Mouse (Mus musculus) adrenal gland, adult 18-20 months (tissue): ENCODE measurements around the gene Rab28. TPM values are rescaled to one million over a fixed set of nuclear protein-coding genes. Genes with fewer than 3 reads are reported as not detected.
"Not testable (repeated sequence)": the region's sequence is repeated elsewhere in the genome, so short reads cannot be mapped to it uniquely, and the experiment has no call there.

Experiments
- DNase-seq, 2 experiments: peaks; one replicate each; pipeline ENCODE4 v3.0.0; 2021 to 2022; ENCODE audit warnings: low spot score in 2 of 2
- long read RNA-seq, 2 experiments: library from polyadenylated mRNA; stranded (forward); transcript quantifications; one replicate each; pipeline ENCODE4 v2.0.0; 2021
- total RNA-seq, 2 experiments: library from RNA; stranded (reverse); gene quantifications; 1 replicate in 1 of 2; 2 replicates in 1 of 2; pipeline ENCODE4 v1.2.3; 2021

The Rab28 gene
- 10 to 100 TPM; 50.6 to 53.8 TPM for total RNA-seq
- long read RNA-seq, experiment 1, transcript Rab28-201 (7 exons, 1,635 nt) = major isoform, 53 of 67 reads
- long read RNA-seq, experiment 1, transcript Rab28-203 (8 exons, 1,697 nt) = minor isoform, 10 of 67 reads
- long read RNA-seq, experiment 1, partial matches to known transcripts = 1 of 67 reads
- long read RNA-seq, experiment 1, other reads (novel, unspliced or antisense) = 3 of 67 reads
- long read RNA-seq, experiment 2, transcript Rab28-201 (7 exons, 1,635 nt) = major isoform, 183 of 210 reads
- long read RNA-seq, experiment 2, partial matches to known transcripts = 6 of 210 reads
- long read RNA-seq, experiment 2, other reads (novel, unspliced or antisense) = 16 of 210 reads

GRCm38 (mm10) chr5:41708051-41708630 lies at the start of gene Rab28:
Gene Rab28 (minus strand): TSS chr5:41708157.
- peak; percentile 92 to 93 for DNase-seq

DNA sequence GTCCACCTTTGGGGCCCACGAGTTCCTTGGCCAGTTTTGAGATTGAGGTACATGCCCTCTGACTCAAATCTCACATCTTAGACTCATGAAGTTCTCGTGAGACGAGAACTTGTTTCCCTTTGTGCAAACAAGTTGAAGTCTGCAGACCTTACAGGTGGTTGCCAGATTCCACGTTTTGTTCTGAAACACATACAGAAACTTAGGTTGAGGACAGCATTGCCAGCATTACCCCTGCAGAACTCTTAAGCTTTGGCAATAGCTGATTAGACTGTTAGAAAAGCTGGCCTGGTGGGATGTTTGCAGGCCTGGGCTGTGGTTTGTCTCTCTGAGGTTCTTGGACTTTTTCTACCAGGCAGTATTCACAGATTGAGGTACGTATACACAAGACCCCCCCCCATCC lies 49.4 kb upstream of the Rab28 start:
- no peak for DNase-seq

DNA sequence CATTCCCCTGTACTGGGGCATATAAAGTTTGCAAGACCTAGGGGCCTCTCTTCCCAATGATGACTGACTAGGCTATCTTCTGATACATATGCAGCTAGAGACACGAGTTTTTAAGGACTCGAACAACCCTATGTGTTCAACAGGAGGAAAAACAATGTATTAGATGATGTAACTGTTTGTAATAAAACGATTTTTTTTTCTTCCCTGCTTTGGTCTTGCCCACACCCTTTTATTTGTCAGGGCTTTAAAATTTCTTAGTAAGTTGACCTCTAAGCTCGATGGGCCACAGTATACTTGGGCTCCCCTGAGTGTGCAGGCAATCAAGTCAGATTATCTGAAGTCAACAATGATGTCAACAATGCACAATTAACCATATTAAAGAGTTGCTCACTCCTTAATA lies 48.4 kb upstream of the Rab28 start:
- DNase-seq = no peak

GRCm38 (mm10) chr5:41755373-41755960 lies 47.5 kb upstream of the Rab28 start:
- no peak for DNase-seq

GRCm38 (mm10) chr5:41754836-41755235 lies 46.9 kb upstream of the Rab28 start:
- DNase-seq = no peak

GRCm38 (mm10) chr5:41754226-41754775 lies 46.3 kb upstream of the Rab28 start:
- DNase-seq = no peak

DNA sequence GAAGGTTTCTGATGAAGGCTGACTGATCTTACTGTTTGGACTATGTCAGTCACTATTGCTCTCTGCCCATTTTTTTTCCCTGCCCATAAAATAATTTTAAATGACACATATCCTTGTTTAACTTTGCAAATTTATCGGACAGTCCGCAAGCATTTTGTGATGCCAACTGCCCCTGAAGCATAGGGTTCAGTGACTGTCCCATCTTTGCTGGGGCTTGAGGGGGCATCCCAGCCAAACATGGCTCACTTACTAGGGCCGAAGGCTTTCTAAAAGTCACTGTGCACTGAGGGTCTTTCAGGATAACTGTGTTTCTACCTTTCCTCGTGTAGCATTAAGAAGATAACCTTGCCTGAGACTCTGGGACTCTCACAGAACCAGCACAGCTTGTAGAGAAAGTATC lies 44.8 kb upstream of the Rab28 start:
- no peak for DNase-seq

GRCm38 (mm10) chr5:41744898-41745780 lies 37.2 kb upstream of the Rab28 start:
- no peak for DNase-seq

GRCm38 (mm10) chr5:41744234-41744633 lies 36.3 kb upstream of the Rab28 start:
- DNase-seq = no peak

- no peak for DNase-seq
Observed at GRCm38 (mm10) chr5:41738817-41739216, 30.9 kb upstream of the Rab28 start.

- no peak for DNase-seq
Observed at GRCm38 (mm10) chr5:41737039-41737438, 29.1 kb upstream of the Rab28 start.

- no peak for DNase-seq
Observed at GRCm38 (mm10) chr5:41727017-41727416, 19.1 kb upstream of the Rab28 start.

DNA sequence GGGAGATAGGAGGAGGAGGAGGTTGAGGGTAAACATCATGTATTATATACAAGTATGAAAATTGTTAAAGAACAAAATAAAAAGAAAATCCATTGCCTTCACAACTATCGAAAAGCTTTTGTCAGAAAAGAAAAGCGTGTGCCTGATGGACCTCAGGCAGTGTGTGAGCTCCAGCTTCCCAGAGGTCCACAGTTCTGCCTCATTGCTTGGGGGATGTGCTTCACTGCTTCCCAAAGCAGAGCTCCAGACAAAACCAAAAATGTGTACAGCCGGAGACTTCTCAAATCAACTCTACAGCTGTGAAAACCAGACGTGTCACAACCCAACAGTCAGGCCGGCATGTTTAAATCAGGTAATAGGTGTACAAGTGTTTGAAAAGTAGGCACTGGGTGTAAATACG lies 17.6 kb upstream of the Rab28 start:
- DNase-seq = no peak

DNA sequence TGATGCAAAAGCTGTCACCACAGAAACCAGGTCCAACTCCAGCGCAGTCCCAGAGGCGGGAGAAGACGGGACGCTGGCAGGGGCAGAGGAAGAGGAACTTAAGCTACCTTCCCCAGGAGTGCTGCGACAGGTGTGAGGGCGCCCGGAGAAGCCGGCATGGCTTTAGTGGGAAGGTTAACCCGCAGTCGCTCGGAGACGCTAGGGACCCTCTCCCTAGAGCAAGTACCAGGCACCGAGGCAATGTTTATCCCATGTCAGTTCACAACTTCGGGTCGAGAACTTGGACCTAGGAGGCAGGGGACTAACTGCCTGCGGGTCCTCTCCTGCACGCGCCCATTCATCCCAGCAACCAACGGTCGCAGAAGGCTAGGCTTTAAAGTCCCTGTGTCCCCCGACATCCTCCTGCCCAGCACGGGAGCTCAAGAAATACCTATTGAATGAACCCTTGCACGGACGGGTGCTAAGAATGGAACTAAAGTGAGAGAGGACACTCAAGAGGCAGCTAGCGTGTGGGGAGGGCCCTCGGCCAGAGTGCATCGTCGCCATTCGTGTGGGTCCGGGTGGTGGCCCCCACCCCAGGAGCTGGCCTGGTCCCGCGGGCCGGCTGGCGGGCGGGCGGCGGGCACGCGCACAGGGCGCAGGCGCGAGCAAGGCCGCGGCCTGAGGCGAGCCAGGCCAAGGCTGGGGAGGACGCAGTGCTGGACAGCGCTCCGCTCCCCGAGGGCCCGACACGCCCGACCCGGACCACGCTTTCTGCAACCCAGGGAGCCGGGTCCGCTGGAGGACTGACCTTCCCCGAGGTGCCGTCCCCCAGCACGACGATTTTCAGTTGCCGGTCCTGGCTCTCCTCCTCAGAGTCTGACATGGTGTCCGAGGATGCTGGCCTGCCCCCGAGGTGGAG lies 592 bp downstream of the Rab28 start:
- peak; percentile 38 to 71 for DNase-seq

GRCm38 (mm10) chr5:41706777-41707114 lies 1.2 kb downstream of the Rab28 start:
- no peak for DNase-seq

DNA sequence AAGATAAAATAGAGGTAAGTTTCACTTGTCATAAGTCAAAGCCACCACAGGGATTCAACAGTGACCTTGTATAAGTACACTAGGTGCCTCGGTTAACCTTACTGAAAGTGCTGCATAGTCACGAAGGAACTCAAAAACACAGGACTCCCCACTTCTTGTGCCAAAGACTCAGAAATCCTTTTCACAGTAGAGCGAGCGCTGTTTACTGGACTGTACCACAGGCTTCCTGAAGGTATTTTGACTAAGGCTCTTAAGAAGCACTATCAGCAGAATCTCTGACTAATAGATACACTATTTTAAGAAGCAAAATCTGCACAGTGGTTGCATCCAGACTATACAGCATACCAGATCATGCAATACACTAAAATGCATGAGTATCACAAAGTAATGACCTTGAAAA lies 6.9 kb downstream of the Rab28 start:
- not testable (repeated sequence) for DNase-seq

- no peak for DNase-seq
Observed at GRCm38 (mm10) chr5:41697958-41698357, 10.0 kb downstream of the Rab28 start.

DNA sequence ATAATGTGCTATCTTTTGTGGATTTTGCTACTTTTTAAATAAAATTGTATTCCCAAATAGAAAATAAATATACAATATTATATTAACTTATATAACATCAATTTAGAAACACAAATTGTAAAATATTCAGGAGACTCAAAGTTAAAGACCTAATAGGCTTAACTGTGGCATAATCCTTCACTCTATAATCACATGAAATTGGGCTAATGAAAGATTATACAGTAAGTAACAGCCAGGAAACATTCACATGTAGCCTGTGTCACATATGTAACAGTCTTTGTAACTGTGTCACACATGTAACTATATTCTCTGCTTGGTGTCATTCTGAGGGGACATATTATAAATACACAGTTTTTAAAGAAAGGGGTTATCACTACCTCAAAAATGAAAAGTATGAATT lies 22.9 kb downstream of the Rab28 start:
- DNase-seq = no peak

DNA sequence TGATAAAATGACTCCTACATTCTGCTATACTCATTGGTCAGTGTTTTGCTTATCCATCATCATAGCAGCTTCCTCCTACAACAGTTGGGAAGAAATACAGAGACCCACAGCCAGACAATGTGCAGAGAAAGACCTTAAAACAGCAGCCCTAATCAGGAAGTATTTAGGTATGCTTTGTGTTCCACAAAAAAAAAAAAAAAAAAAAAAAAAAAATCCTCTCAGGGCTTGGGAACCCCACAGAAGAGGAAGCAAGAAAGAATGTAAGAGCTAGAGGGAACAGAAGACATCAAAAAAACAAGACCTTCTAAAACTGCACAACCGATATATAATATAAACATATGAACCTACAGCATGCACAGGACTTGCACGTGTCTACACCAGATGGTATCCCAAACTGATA lies 24.0 kb downstream of the Rab28 start:
- no peak for DNase-seq

DNA sequence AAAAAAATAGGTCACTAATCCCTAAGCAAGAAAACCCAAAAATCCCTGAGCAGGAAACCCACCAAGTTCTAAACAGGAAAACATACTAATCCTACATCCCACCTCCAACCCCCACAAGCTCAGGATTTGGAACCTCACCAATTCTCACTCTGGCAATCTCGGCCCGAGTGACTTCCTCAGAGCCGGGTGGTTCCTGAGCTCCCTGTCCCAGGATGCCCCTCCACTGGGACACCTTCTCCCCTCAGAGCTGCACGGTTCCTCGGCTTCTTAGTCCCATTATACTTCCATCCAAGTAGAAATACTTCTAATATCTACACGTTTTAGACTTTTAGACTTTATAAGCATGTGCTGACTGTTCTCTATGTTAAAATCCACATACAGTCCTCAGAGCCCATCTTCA lies 41.9 kb downstream of the Rab28 start:
- no peak for DNase-seq
